Mouse (Mus musculus): ENCODE measurements around the gene Etfb.

Gene Etfb

GRCm38 (mm10) chr7:43448246-43448645 lies 4.4 kb downstream of the Etfb start:
- DNase-seq (ENCODE audit: extremely low read depth, low read depth, low spot score): no peak

GRCm38 (mm10) chr7:43449811-43450210 lies 5.9 kb downstream of the Etfb start:
- no peak for DNase-seq (ENCODE audit: extremely low read depth, low read depth, low spot score)

- DNase-seq (ENCODE audit: extremely low read depth, low read depth, low spot score): no peak
Measured at GRCm38 (mm10) chr7:43451726-43452125, 7.8 kb downstream of the Etfb start.

- DNase-seq (ENCODE audit: extremely low read depth, low read depth, low spot score): no peak
Measured at GRCm38 (mm10) chr7:43452609-43453008, 8.7 kb downstream of the Etfb start.

- DNase-seq (ENCODE audit: extremely low read depth, low read depth, low spot score): peak; percentile 74
Measured at GRCm38 (mm10) chr7:43453599-43454355, 9.9 kb downstream of the Etfb start.

GRCm38 (mm10) chr7:43454371-43454770 lies 10.5 kb downstream of the Etfb start:
- no peak for DNase-seq (ENCODE audit: extremely low read depth, low read depth, low spot score)

- no peak for DNase-seq (ENCODE audit: extremely low read depth, low read depth, low spot score)
Measured at GRCm38 (mm10) chr7:43462851-43463250, 19.0 kb downstream of the Etfb start, which contains the start of gene Vsig10l. Vsig10l (plus strand) TSS chr7:43463151.

GRCm38 (mm10) chr7:43463976-43464375 lies 20.1 kb downstream of the Etfb start:
- no peak for DNase-seq (ENCODE audit: extremely low read depth, low read depth, low spot score)

GRCm38 (mm10) chr7:43464864-43465343 lies 21.0 kb downstream of the Etfb start:
- DNase-seq (ENCODE audit: extremely low read depth, low read depth, low spot score): no peak

- peak; percentile 57 for DNase-seq (ENCODE audit: extremely low read depth, low read depth, low spot score)
Measured at GRCm38 (mm10) chr7:43465344-43466098, 21.6 kb downstream of the Etfb start.

- DNase-seq (ENCODE audit: extremely low read depth, low read depth, low spot score): no peak
Measured at GRCm38 (mm10) chr7:43466099-43466694, 22.3 kb downstream of the Etfb start.

GRCm38 (mm10) chr7:43470373-43470772 lies 26.5 kb downstream of the Etfb start:
- no peak for DNase-seq (ENCODE audit: extremely low read depth, low read depth, low spot score)

GRCm38 (mm10) chr7:43475706-43476105 lies 31.8 kb downstream of the Etfb start:
- DNase-seq (ENCODE audit: extremely low read depth, low read depth, low spot score): no peak

GRCm38 (mm10) chr7:43476376-43476775 lies 32.5 kb downstream of the Etfb start:
- DNase-seq (ENCODE audit: extremely low read depth, low read depth, low spot score): no peak

- DNase-seq (ENCODE audit: extremely low read depth, low read depth, low spot score): no peak
Measured at GRCm38 (mm10) chr7:43481191-43481590, 37.3 kb downstream of the Etfb start.

- DNase-seq (ENCODE audit: extremely low read depth, low read depth, low spot score): no peak
Measured at GRCm38 (mm10) chr7:43482090-43482716, 38.3 kb downstream of the Etfb start.

GRCm38 (mm10) chr7:43483236-43483635 lies 39.4 kb downstream of the Etfb start:
- no peak for DNase-seq (ENCODE audit: extremely low read depth, low read depth, low spot score)

- no peak for DNase-seq (ENCODE audit: extremely low read depth, low read depth, low spot score)
Measured at GRCm38 (mm10) chr7:43488646-43489045, 44.8 kb downstream of the Etfb start.

- DNase-seq (ENCODE audit: extremely low read depth, low read depth, low spot score): no peak
Measured at GRCm38 (mm10) chr7:43489631-43490125, 45.8 kb downstream of the Etfb start, which contains the start of gene Iglon5. Iglon5 (minus strand) TSS chr7:43490075.

GRCm38 (mm10) chr7:43490182-43490584 lies 46.3 kb downstream of the Etfb start:
- DNase-seq (ENCODE audit: extremely low read depth, low read depth, low spot score): no peak

- DNase-seq (ENCODE audit: extremely low read depth, low read depth, low spot score): no peak
Measured at GRCm38 (mm10) chr7:43490861-43491260, 47.0 kb downstream of the Etfb start.

Data from fat pad, adult 2 months (tissue).